In genomic region chr19:11766413-11766812, GRCm38 (mm10) we compare ENCODE assay signal across 26 mouse cellular contexts. TPM values are rescaled to one million over a fixed set of nuclear protein-coding genes. Genes with fewer than 3 reads are reported as not detected.
A peak's percentile ranks its signal among the peaks of the same experiment; 100 is the strongest.
DNase-seq lines count a peak whose midpoint lies in the region; ATAC-seq and TF ChIP-seq lines count a peak whose summit lies in the region.
"Had no signal": no experiment of that assay in that cellular context is flagged by ENCODE, and none has a peak within 500 bp of the region (broad histone marks: within the 10 kb centered on the region; RNA-seq: fewer than 3 reads in every experiment).

No protein-coding gene starts in this region.

- no peak overlapping the region for H3K4me2 ChIP-seq in midbrain, embryonic 13.5 days (replicated peaks)
- H3K4me2 ChIP-seq: heart, embryonic 15.5 days; hindbrain, embryonic 13.5 days had no signal

- DNase-seq in liver, adult 2 months (ENCODE audit: extremely low read depth, low read depth, low spot score), result peak; percentile 26
- DNase-seq in liver, result no peak
- DNase-seq in B cell, adult 2 months, result peak; percentile 66 to 69
- no peak for DNase-seq in kidney, postnatal 25 days
- DNase-seq: cerebellum, adult 2 months; gastrocnemius, postnatal 25 days; kidney, postnatal 10 days; left cerebral cortex, postnatal 4 days; lung, adult 18-20 months; right cerebral cortex, adult 18-20 months; thymus, postnatal 14 days had no signal

- TF ChIP-seq POLR2A in liver, adult 2 months (IDR thresholded peaks at IDR 0.05; ENCODE audit: extremely low read depth, insufficient read depth, low read length), result no peak

- H3K9ac ChIP-seq in liver, adult 2 months (ENCODE audit: low read depth, low read length), result no peak overlapping the region
- H3K9ac ChIP-seq in midbrain, embryonic 13.5 days (replicated peaks), result no peak overlapping the region
- H3K9ac ChIP-seq: heart, embryonic 15.5 days; hindbrain, embryonic 13.5 days had no signal

- WGBS in liver, adult 2 months, result 59% methylated on average over 4 of the region's 4 CpGs
- 67% methylated on average over 4 of the region's 4 CpGs for WGBS in midbrain, embryonic 13.5 days

- peak; percentile 63 for ATAC-seq in granulocyte monocyte progenitor cell, adult 5-6 weeks (replicated peaks; ENCODE audit: poor library complexity, severe bottlenecking)
- peak; percentile 67 for ATAC-seq in neutrophil, adult 5-6 weeks (ENCODE audit: extremely low read depth, insufficient number of reproducible peaks, low FRiP score, poor library complexity, severe bottlenecking)
- no peak for ATAC-seq in midbrain, embryonic 13.5 days
- ATAC-seq: intestine, postnatal 0 days had no signal

- no peaks in the 10 kb centered on the region for H3K9me3 ChIP-seq in midbrain, embryonic 13.5 days
- H3K9me3 ChIP-seq: forebrain, embryonic 10.5 days; heart, embryonic 15.5 days; hindbrain, embryonic 13.5 days; midbrain, embryonic 10.5 days had no signal

- TF ChIP-seq CTCF in liver, adult 2 months (IDR thresholded peaks at IDR 0.05; ENCODE audit: low read depth, low read length), result no peak

- no peaks in the 10 kb centered on the region for H3K36me3 ChIP-seq in liver, adult 2 months (ENCODE audit: control insufficient read depth, insufficient read depth, low read length)
- H3K36me3 ChIP-seq in midbrain, embryonic 13.5 days, result no peaks in the 10 kb centered on the region
- H3K36me3 ChIP-seq: forebrain, embryonic 10.5 days; heart, embryonic 15.5 days; hindbrain, embryonic 13.5 days; midbrain, embryonic 10.5 days had no signal

- H3K4me1 ChIP-seq in liver, adult 2 months (ENCODE audit: control insufficient read depth, insufficient read depth, low read length), result peaks cover 4% of the 10 kb centered on the region
- H3K4me1 ChIP-seq in midbrain, embryonic 13.5 days (replicated peaks), result peaks cover 12% of the 10 kb centered on the region

- no peak overlapping the region; the same call in 1 of the 2 replicates for H3K27ac ChIP-seq in liver, adult 2 months (replicated peaks; ENCODE audit: insufficient read depth, low read depth, low read length)
- H3K27ac ChIP-seq in midbrain, embryonic 13.5 days, result no peak overlapping the region
- H3K27ac ChIP-seq: forebrain, embryonic 10.5 days; heart, embryonic 15.5 days; hindbrain, embryonic 13.5 days; midbrain, embryonic 10.5 days had no signal

- H3K4me3 ChIP-seq in liver, adult 2 months (ENCODE audit: insufficient read depth, low read depth, low read length), result no peak overlapping the region
- H3K4me3 ChIP-seq in midbrain, embryonic 13.5 days (replicated peaks), result no peak overlapping the region
- H3K4me3 ChIP-seq: forebrain, embryonic 10.5 days; heart, embryonic 15.5 days; hindbrain, embryonic 13.5 days; midbrain, embryonic 10.5 days; myocyte had no signal

- no peaks in the 10 kb centered on the region for H3K27me3 ChIP-seq in liver, adult 2 months (ENCODE audit: control insufficient read depth, insufficient read depth, low read length)
- H3K27me3 ChIP-seq in midbrain, embryonic 13.5 days, result peaks cover 4% of the 10 kb centered on the region; the same call in 1 of the 2 replicates
- H3K27me3 ChIP-seq: heart, embryonic 15.5 days had no signal

- H3K79me2 ChIP-seq in liver, adult 2 months (ENCODE audit: control insufficient read depth, insufficient read depth, low read length), result no peaks in the 10 kb centered on the region

RNA-seq across cellular contexts. Expression of gene Mrpl16, which starts 3.8 kb away (rescaled TPM):
- 28.4 and 28.8 TPM in 2 replicates for total RNA-seq in liver, adult 2 months (2014; rRNA removed)
- 20.6 and 24.5 TPM in 2 replicates for polyA plus RNA-seq in liver, adult 2 months (2012; rRNA removed)
- total RNA-seq in granulocyte monocyte progenitor cell, adult 5-6 weeks (2014; fragmentation: Nextera tagmentation), result 76.7 and 90.4 TPM in 2 replicates
- 103 and 113 TPM in 2 replicates for total RNA-seq in granulocyte monocyte progenitor cell, adult 5-6 weeks (2017)
- total RNA-seq in neutrophil, adult 5-6 weeks (2017), result 23.6 and 24.1 TPM in 2 replicates
- polyA plus RNA-seq in midbrain, embryonic 13.5 days (2015; fragmentation: Nextera tagmentation; extraction: Ambion mirVana), result 42.8 and 47.4 TPM in 2 replicates

RNA-seq across cellular contexts. Expression of gene Gif, which starts 19.1 kb away (rescaled TPM):
- total RNA-seq in liver, adult 2 months (2014; rRNA removed), result not detected in 2 replicates
- not detected in 2 replicates for polyA plus RNA-seq in liver, adult 2 months (2012; rRNA removed)
- not detected in 2 replicates for total RNA-seq in granulocyte monocyte progenitor cell, adult 5-6 weeks (2014; fragmentation: Nextera tagmentation)
- not detected in 2 replicates for total RNA-seq in granulocyte monocyte progenitor cell, adult 5-6 weeks (2017)
- total RNA-seq in neutrophil, adult 5-6 weeks (2017), result not detected in 2 replicates
- polyA plus RNA-seq in midbrain, embryonic 13.5 days (2015; fragmentation: Nextera tagmentation; extraction: Ambion mirVana), result not detected in 2 replicates
- total RNA-seq: adrenal gland, adult 18-20 months; ES-E14; gastrocnemius, postnatal 25 days; layer of hippocampus, postnatal 14 days; left cerebral cortex, postnatal 4 days had no signal
- polyA plus RNA-seq: C2C12; cerebellum, adult 2 months; cortical plate, adult 2 months; embryonic facial prominence, embryonic 14.5 days; forebrain, embryonic 10.5 days; heart, embryonic 15.5 days; hindbrain, embryonic 13.5 days; intestine, postnatal 0 days; midbrain, embryonic 10.5 days; myocyte had no signal

RNA-seq across cellular contexts. Expression of gene Stx3, which starts 52.8 kb away (rescaled TPM):
- total RNA-seq in liver, adult 2 months (2014; rRNA removed), result 1.5 and 2.0 TPM in 2 replicates
- polyA plus RNA-seq in liver, adult 2 months (2012; rRNA removed), result 0.24 and 0.46 TPM in 2 replicates
- total RNA-seq in granulocyte monocyte progenitor cell, adult 5-6 weeks (2014; fragmentation: Nextera tagmentation), result 11.3 and 12.2 TPM in 2 replicates
- total RNA-seq in granulocyte monocyte progenitor cell, adult 5-6 weeks (2017), result 7.9 and 12.1 TPM in 2 replicates
- total RNA-seq in neutrophil, adult 5-6 weeks (2017), result 3.3 and 4.4 TPM in 2 replicates
- polyA plus RNA-seq in midbrain, embryonic 13.5 days (2015; fragmentation: Nextera tagmentation; extraction: Ambion mirVana), result 20.7 and 24.1 TPM in 2 replicates

Comparison
In these comparisons a context has a peak if more than half of its experiments do, and no peak if none do; other contexts are left out.
1. DNase-seq: peak in liver, adult 2 months (single experiment) and B cell, adult 2 months (2 of 2); none in liver (single experiment) and kidney, postnatal 25 days (0 of 2).